Mouse (Mus musculus) thymus, postnatal 10 days (tissue): ENCODE results near the gene Atg9a.

Source experiments
- DNase-seq, 2 experiments: peaks; one replicate each; pipeline ENCODE4 v3.0.0; 2021; ENCODE audit warnings: low spot score in 2 of 2

The Atg9a gene

GRCm38 (mm10) chr1:75215785-75216184 lies 23.8 kb upstream of the Atg9a start:
- DNase-seq = no peak

- DNase-seq = no peak
These were observed 22.9 kb upstream of the Atg9a start for GRCm38 (mm10) chr1:75214886-75215285.

GRCm38 (mm10) chr1:75214442-75214841 lies 22.4 kb upstream of the Atg9a start:
- DNase-seq = no peak

GRCm38 (mm10) chr1:75213096-75213495 lies 21.1 kb upstream of the Atg9a start:
- DNase-seq = no peak

GRCm38 (mm10) chr1:75212542-75212941 lies 20.5 kb upstream of the Atg9a start:
- DNase-seq = no peak

GRCm38 (mm10) chr1:75211141-75211708 lies 19.2 kb upstream of the Atg9a start:
- no peak for DNase-seq

- peak; percentile 91 to 96 for DNase-seq
These were observed 18.4 kb upstream of the Atg9a start, which contains the start of the genes Glb1l and Stk16 for GRCm38 (mm10) chr1:75210136-75211087. Gene Glb1l, minus strand, starts transcription at chr1:75210813. Gene Stk16, plus strand, starts transcription at chr1:75210838.

GRCm38 (mm10) chr1:75208967-75209678 lies 17.1 kb upstream of the Atg9a start:
- peak in 1 of 2 experiments; percentile 27 for DNase-seq

- no peak for DNase-seq
These were observed 9.2 kb upstream of the Atg9a start for GRCm38 (mm10) chr1:75201236-75201635.

GRCm38 (mm10) chr1:75192452-75192851 lies 456 bp upstream of the Atg9a start:
- DNase-seq = no peak

- DNase-seq = no peak
These were observed 756 bp downstream of the Atg9a start for GRCm38 (mm10) chr1:75191258-75191621.

GRCm38 (mm10) chr1:75190577-75190976 lies 1.4 kb downstream of the Atg9a start:
- no peak for DNase-seq

- no peak for DNase-seq
These were observed 4.0 kb downstream of the Atg9a start for GRCm38 (mm10) chr1:75187914-75188483.

GRCm38 (mm10) chr1:75187126-75187525 lies 4.9 kb downstream of the Atg9a start:
- DNase-seq = no peak

- DNase-seq = no peak
These were observed 6.5 kb downstream of the Atg9a start for GRCm38 (mm10) chr1:75185495-75185894.

- no peak for DNase-seq
These were observed 9.8 kb downstream of the Atg9a start for GRCm38 (mm10) chr1:75182160-75182559.

GRCm38 (mm10) chr1:75181377-75181870 lies 10.6 kb downstream of the Atg9a start:
- DNase-seq = no peak

- no peak for DNase-seq
These were observed 11.3 kb downstream of the Atg9a start for GRCm38 (mm10) chr1:75180741-75181140.

GRCm38 (mm10) chr1:75180105-75180590 lies 11.8 kb downstream of the Atg9a start, which contains the start of gene Abcb6:
Gene Abcb6, minus strand, starts transcription at chr1:75180392.
- peak; percentile 80 for DNase-seq

GRCm38 (mm10) chr1:75179334-75180104 lies 12.5 kb downstream of the Atg9a start:
- DNase-seq = no peak
